Mouse (Mus musculus): ENCODE data around the gene Cdkn2aipnl.
A peak's percentile ranks its signal among the peaks of the same experiment; 100 is the strongest.

Cdkn2aipnl gene

GRCm38 (mm10) chr11:51946144-51946543, 21.3 kb upstream of the Cdkn2aipnl start:
- no peak for DNase-seq (ENCODE audit: low spot score in 2 of 2)

- no peak for DNase-seq (ENCODE audit: low spot score in 2 of 2)
These were observed 18.2 kb upstream of the Cdkn2aipnl start for GRCm38 (mm10) chr11:51949155-51949840.

- DNase-seq (ENCODE audit: low spot score in 2 of 2) = peak; percentile 35 to 52
These were observed 17.5 kb upstream of the Cdkn2aipnl start for GRCm38 (mm10) chr11:51949919-51950318.

- no peak for DNase-seq (ENCODE audit: low spot score in 2 of 2)
These were observed 15.5 kb upstream of the Cdkn2aipnl start for GRCm38 (mm10) chr11:51951861-51952420.

GRCm38 (mm10) chr11:51956112-51956511, 11.3 kb upstream of the Cdkn2aipnl start:
- no peak for DNase-seq (ENCODE audit: low spot score in 2 of 2)

- DNase-seq (ENCODE audit: low spot score in 2 of 2) = no peak
These were observed 9.7 kb upstream of the Cdkn2aipnl start for GRCm38 (mm10) chr11:51957760-51958159.

- DNase-seq (ENCODE audit: low spot score in 2 of 2) = no peak
These were observed 8.0 kb upstream of the Cdkn2aipnl start for GRCm38 (mm10) chr11:51959511-51959910.

GRCm38 (mm10) chr11:51960061-51960460, 7.4 kb upstream of the Cdkn2aipnl start:
- no peak for DNase-seq (ENCODE audit: low spot score in 2 of 2)

GRCm38 (mm10) chr11:51960967-51961471, 6.4 kb upstream of the Cdkn2aipnl start:
- DNase-seq (ENCODE audit: low spot score in 2 of 2) = no peak

- no peak for DNase-seq (ENCODE audit: low spot score in 2 of 2)
These were observed 5.7 kb upstream of the Cdkn2aipnl start for GRCm38 (mm10) chr11:51961761-51962160.

- DNase-seq (ENCODE audit: low spot score in 2 of 2) = no peak
These were observed 5.2 kb upstream of the Cdkn2aipnl start for GRCm38 (mm10) chr11:51962277-51962676.

GRCm38 (mm10) chr11:51966651-51967050, 810 bp upstream of the Cdkn2aipnl start:
- no peak for DNase-seq (ENCODE audit: low spot score in 2 of 2)

GRCm38 (mm10) chr11:51968896-51969295, 1.4 kb downstream of the Cdkn2aipnl start:
- DNase-seq (ENCODE audit: low spot score in 2 of 2) = peak in 1 of 2 experiments; percentile 24

- DNase-seq (ENCODE audit: low spot score in 2 of 2) = no peak
These were observed 2.0 kb downstream of the Cdkn2aipnl start for GRCm38 (mm10) chr11:51969511-51969910.

GRCm38 (mm10) chr11:51971644-51972043, 4.2 kb downstream of the Cdkn2aipnl start:
- DNase-seq (ENCODE audit: low spot score in 2 of 2) = no peak

GRCm38 (mm10) chr11:51999611-52000289, 32.3 kb downstream of the Cdkn2aipnl start:
- peak; percentile 36 for DNase-seq (ENCODE audit: low spot score in 2 of 2)

GRCm38 (mm10) chr11:52000290-52000962, 33.0 kb downstream of the Cdkn2aipnl start, which contains the start of gene Ube2b:
TSS of gene Ube2b (minus strand) at chr11:52000762.
- peak; percentile 95 to 97 for DNase-seq (ENCODE audit: low spot score in 2 of 2)

GRCm38 (mm10) chr11:52001341-52001740, 33.9 kb downstream of the Cdkn2aipnl start:
- no peak for DNase-seq (ENCODE audit: low spot score in 2 of 2)

GRCm38 (mm10) chr11:52001861-52002260, 34.4 kb downstream of the Cdkn2aipnl start:
- DNase-seq (ENCODE audit: low spot score in 2 of 2) = no peak

- DNase-seq (ENCODE audit: low spot score in 2 of 2) = no peak
These were observed 35.5 kb downstream of the Cdkn2aipnl start for GRCm38 (mm10) chr11:52002842-52003504.

GRCm38 (mm10) chr11:52003505-52003771, 36.0 kb downstream of the Cdkn2aipnl start:
- no peak for DNase-seq (ENCODE audit: low spot score in 2 of 2)

Data from spleen, postnatal 36 days (tissue).